Mouse (Mus musculus) ES-Bruce4 (cell line): ENCODE measurements around the gene Slc30a4. TPM values are rescaled to one million over a fixed set of nuclear protein-coding genes. Genes with fewer than 3 reads are reported as not detected.
A peak's percentile ranks its signal among the peaks of the same experiment; 100 is the strongest.

Experiments
- H3K27ac ChIP-seq: 2 replicates; pipeline ENCODE4 v1.5.1; 2012; ENCODE audit warnings: low read length, inconsistent platforms; ENCODE audit not compliant: insufficient read depth
- H3K27me3 ChIP-seq: 2 replicates; pipeline ENCODE4 v1.6.1; 2012; ENCODE audit warnings: mild to moderate bottlenecking, low read length, inconsistent platforms; ENCODE audit not compliant: control insufficient read depth, poor library complexity, insufficient read depth, severe bottlenecking
- H3K36me3 ChIP-seq: 2 replicates; pipeline ENCODE4 v1.6.1; 2012; ENCODE audit warnings: inconsistent platforms, mild to moderate bottlenecking, low read length, moderate library complexity; ENCODE audit not compliant: control insufficient read depth, poor library complexity, insufficient read depth, severe bottlenecking
- H3K4me1 ChIP-seq: one replicate; pipeline ENCODE4 v1.8.1; 2011; ENCODE audit warnings: low read length; ENCODE audit not compliant: control insufficient read depth, insufficient read depth
- H3K4me3 ChIP-seq: 2 replicates; pipeline ENCODE4 v1.5.1; 2011; ENCODE audit warnings: low read depth, mild to moderate bottlenecking, low read length
- H3K9ac ChIP-seq: 2 replicates; pipeline ENCODE4 v1.6.1; 2012; ENCODE audit warnings: low read depth, mild to moderate bottlenecking, inconsistent platforms; ENCODE audit not compliant: poor library complexity, severe bottlenecking
- H3K9me3 ChIP-seq: replicated peaks from 2 replicates; pipeline ENCODE4 v1.6.1; 2012; ENCODE audit warnings: mild to moderate bottlenecking, low read length, inconsistent platforms; ENCODE audit not compliant: control insufficient read depth, poor library complexity, insufficient read depth, severe bottlenecking
- CTCF ChIP-seq: IDR thresholded peaks from one replicate; pipeline ENCODE4 v1.8.1; 2011; ENCODE audit warnings: low read depth, low read length
- EP300 ChIP-seq: IDR thresholded peaks from 2 replicates; pipeline ENCODE4 v1.6.1; 2011; ENCODE audit warnings: low read depth, low read length; ENCODE audit not compliant: insufficient read depth
- POLR2A ChIP-seq: IDR thresholded peaks from one replicate; pipeline ENCODE4 v1.8.1; 2011; ENCODE audit warnings: low read length; ENCODE audit not compliant: insufficient read depth
- polyA plus RNA-seq: library from polyadenylated mRNA; stranded (reverse); fragments of >200 nt; gene quantifications from 2 replicates; pipeline ENCODE4 v1.2.4, GENCODE M21; 2011; ENCODE audit warnings: low read depth; ENCODE audit not compliant: missing spikeins, insufficient read depth, insufficient read length

Slc30a4 gene
- polyA plus RNA-seq, 1 experiment = 9.6 TPM

GRCm38 (mm10) chr2:122657707-122658524 lies 44.5 kb downstream of the Slc30a4 start:
- Histone ChIP-seq H3K27ac (peak overlapping the region; percentile 35; the same call in 1 of the 2 replicates), H3K36me3 (no peaks in the 10 kb centered on the region), H3K4me3 (no peak overlapping the region), H3K9ac (no peak overlapping the region), H3K27me3 (no peaks in the 10 kb centered on the region), H3K4me1 (peaks cover 7% of the 10 kb centered on the region), H3K9me3 (no peaks in the 10 kb centered on the region)
- no peak for TF ChIP-seq CTCF
- peak; percentile 76 for TF ChIP-seq EP300

- H3K9ac ChIP-seq = no peak overlapping the region
- H3K4me3 ChIP-seq = no peak overlapping the region
- peaks cover 9% of the 10 kb centered on the region for H3K4me1 ChIP-seq
- no peak overlapping the region for H3K27ac ChIP-seq
- no peaks in the 10 kb centered on the region for H3K27me3 ChIP-seq
- no peaks in the 10 kb centered on the region for H3K36me3 ChIP-seq
- H3K9me3 ChIP-seq = no peaks in the 10 kb centered on the region
- TF ChIP-seq CTCF = no peak
- no peak for TF ChIP-seq EP300
- TF ChIP-seq POLR2A = no peak
Measured at GRCm38 (mm10) chr2:122656767-122657166, 45.7 kb downstream of the Slc30a4 start.

- Histone ChIP-seq H3K9me3 (no peaks in the 10 kb centered on the region), H3K27me3 (no peaks in the 10 kb centered on the region), H3K4me3 (no peak overlapping the region), H3K4me1 (peaks cover 11% of the 10 kb centered on the region), H3K9ac (no peak overlapping the region), H3K36me3 (no peaks in the 10 kb centered on the region), H3K27ac (no peak overlapping the region)
- TF ChIP-seq CTCF (no peak), POLR2A (no peak), EP300 (no peak)
Measured at GRCm38 (mm10) chr2:122656052-122656451, 46.4 kb downstream of the Slc30a4 start.

- TF ChIP-seq POLR2A = no peak
- H3K27me3 ChIP-seq = no peaks in the 10 kb centered on the region
- H3K9ac ChIP-seq = no peak overlapping the region
- no peaks in the 10 kb centered on the region for H3K36me3 ChIP-seq
- H3K4me1 ChIP-seq = peaks cover 6% of the 10 kb centered on the region
- H3K27ac ChIP-seq = no peak overlapping the region
- no peak overlapping the region for H3K4me3 ChIP-seq
- H3K9me3 ChIP-seq = no peaks in the 10 kb centered on the region
Measured at GRCm38 (mm10) chr2:122652096-122653084, 50.1 kb downstream of the Slc30a4 start.

GRCm38 (mm10) chr2:122638673-122639072 lies 63.8 kb downstream of the Slc30a4 start:
- H3K27me3 ChIP-seq = no peaks in the 10 kb centered on the region
- H3K9me3 ChIP-seq = 0 out of 2 replicates have a peak, but pooled peaks cover 5% of the 10 kb centered on the region
- no peak overlapping the region for H3K9ac ChIP-seq
- H3K36me3 ChIP-seq = no peaks in the 10 kb centered on the region
- no peak for TF ChIP-seq POLR2A
- no peak for TF ChIP-seq EP300
- no peak for TF ChIP-seq CTCF
- no peaks in the 10 kb centered on the region for H3K4me1 ChIP-seq
- no peak overlapping the region for H3K4me3 ChIP-seq
- no peak overlapping the region for H3K27ac ChIP-seq

GRCm38 (mm10) chr2:122638029-122638428 lies 64.4 kb downstream of the Slc30a4 start:
- TF ChIP-seq EP300 = no peak
- no peak for TF ChIP-seq POLR2A
- no peak for TF ChIP-seq CTCF
- H3K9me3 ChIP-seq = 0 out of 2 replicates have a peak, but pooled peaks cover 5% of the 10 kb centered on the region
- H3K4me3 ChIP-seq = peak overlapping the region; percentile 57
- H3K36me3 ChIP-seq = no peaks in the 10 kb centered on the region
- peak overlapping the region; percentile 25; the same call in 1 of the 2 replicates for H3K9ac ChIP-seq
- no peak overlapping the region for H3K27ac ChIP-seq
- no peaks in the 10 kb centered on the region for H3K4me1 ChIP-seq
- no peaks in the 10 kb centered on the region for H3K27me3 ChIP-seq
